Mouse (Mus musculus) left cerebral cortex, postnatal 4 days (tissue): Measurements from ENCODE around the gene Fam89a. TPM values are rescaled to one million over a fixed set of nuclear protein-coding genes. Genes with fewer than 3 reads are reported as not detected.

Experiments used
- DNase-seq: peaks from one replicate; pipeline ENCODE4 v3.0.0-alpha.2; 2022
- intact Hi-C: fragments of 180-260 bp; cut with DNase I; formaldehyde crosslinking; loops from one replicate; pipeline ENCODE4 v1.15.1; 2025
- total RNA-seq, 2 experiments: library from RNA; stranded (reverse); gene quantifications; 2 replicates each; pipeline ENCODE4 v1.2.3; 2021

Gene Fam89a
- total RNA-seq: under 1 TPM; 0.28 to 0.44 TPM

DNA sequence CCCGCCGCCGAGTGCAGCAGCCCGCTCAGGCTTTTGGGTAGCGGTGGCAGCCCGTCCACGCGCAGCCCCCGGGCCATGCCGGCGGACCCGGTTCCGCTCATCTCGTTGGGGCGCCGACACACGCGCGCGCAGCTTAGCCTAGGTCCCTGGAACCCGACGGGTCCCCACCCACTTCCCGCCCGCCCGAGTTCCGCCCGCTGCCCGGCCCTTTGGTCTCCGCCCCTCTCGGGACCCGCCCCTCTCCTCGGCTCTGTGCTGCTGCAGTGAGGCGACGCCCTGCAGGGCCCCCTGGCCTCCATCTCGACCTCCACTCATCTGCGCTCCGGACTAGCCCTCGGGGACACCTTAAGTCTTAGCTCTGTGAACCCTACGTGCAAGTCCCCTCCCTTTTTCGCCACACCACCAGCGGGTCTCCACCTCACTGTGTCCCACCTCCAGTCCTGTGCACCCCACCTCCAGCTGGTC, at the start of gene Fam89a:
Gene Fam89a, minus strand, starts transcription at position 124 of the 465 bp plus-strand sequence.
- intact Hi-C loops: no loop called here
- DNase-seq: peak; percentile 25

DNA sequence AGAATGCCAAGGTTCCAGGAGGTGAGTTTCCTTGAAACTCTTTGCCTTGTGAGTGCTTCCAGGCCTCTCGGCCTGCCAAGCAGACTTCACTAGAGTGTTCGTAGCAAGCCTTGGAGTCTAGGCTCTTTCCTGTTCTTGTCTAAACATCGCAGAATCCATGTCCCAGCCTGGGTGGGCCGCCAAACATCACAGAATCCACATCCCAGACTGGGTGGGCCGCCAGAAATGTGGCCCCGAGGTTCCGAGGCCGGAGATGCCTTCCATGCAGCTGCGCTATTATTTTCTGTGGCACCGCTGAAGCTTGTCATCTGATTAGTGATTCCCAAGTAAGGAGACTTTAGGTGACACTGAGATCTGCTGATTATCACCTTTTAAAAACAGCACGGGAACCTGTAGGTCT, 48.9 kb upstream of the Fam89a start:
- DNase-seq: no peak
- intact Hi-C loops: no loop called here

DNA sequence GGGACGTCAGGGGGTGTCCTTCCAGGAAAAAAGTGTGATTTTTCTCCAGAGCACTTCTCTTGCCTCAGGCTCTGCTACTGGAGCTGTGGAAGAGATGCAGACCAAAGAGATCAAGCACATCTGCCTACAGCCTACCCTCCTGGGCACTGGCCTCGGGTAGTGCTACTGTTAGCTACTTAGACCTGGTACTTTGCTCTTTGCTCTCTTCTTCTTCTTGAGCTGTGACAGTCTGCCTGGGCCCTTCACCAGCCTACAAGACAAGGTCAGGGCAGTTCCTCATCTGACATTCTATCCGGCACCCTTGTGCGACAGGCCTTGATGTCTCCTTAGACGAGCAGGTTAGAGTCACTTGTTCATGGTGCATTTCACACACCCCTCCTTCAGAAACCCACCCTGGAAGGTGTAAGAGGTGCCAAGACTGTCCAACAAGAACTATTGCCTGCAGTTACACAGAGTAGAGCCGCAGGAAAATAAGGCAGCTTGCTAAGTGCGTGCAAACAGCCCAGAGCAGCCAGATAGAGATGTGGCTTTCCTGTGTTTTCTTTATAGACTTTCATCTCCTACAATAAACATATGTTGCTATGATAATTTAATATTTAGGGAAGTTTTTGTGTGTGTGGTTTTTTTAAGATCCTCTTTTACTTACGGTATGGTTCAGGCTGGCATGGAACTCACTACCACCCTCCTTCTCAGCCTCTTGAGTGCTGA, 44.3 kb upstream of the Fam89a start:
- DNase-seq: no peak
- intact Hi-C loops: no loop called here

DNA sequence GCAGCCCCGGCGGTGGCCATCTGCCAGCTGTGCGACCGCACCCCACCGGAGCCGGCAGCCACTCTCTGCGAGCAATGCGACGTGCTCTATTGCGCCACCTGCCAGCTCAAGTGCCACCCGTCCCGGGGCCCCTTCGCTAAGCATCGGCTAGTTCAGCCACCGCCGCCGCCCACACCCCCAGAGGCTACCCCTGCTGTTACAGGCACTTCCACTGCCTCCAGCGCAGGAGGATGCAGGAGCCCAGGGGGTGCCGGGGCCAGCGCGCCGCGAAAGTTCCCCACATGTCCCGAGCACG, 42.8 kb upstream of the Fam89a start:
- peak; percentile 86 for DNase-seq
- intact Hi-C loops: no loop called here

DNA sequence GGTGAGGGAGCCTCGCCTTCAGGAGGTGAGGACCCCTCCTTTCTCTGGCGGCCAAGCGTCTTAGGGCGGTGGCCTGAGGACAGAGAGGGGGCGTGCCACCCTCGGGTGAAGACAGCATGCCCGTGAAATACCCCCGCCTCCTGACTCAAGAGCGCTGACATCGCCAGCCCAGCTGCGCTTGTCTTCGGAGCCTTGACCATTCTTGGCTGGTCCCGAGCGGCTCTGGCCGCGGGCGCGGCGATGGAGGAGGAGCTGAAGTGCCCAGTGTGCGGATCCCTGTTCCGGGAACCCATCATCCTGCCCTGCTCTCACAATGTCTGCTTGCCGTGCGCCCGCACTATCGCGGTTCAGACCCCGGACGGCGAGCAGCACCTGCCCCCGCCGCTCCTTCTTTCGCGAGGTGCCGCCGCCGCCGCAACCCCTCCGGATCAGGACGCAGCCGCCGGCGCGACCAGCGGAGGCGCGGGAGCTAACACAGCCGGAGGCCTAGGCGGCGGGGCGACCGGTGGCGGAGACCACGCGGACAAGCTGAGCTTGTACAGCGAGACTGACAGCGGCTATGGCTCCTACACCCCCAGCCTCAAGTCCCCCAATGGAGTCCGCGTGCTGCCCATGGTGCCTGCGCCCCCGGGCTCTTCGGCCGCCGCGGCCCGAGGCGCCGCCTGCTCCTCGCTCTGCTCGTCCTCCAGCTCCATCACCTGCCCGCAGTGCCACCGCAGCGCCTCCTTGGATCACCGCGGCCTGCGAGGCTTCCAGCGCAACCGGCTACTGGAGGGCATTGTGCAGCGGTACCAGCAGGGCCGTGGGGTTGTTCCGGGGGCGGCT, 42.2 kb upstream of the Fam89a start:
- DNase-seq: peak; percentile 54
- intact Hi-C loops: no loop called here

DNA sequence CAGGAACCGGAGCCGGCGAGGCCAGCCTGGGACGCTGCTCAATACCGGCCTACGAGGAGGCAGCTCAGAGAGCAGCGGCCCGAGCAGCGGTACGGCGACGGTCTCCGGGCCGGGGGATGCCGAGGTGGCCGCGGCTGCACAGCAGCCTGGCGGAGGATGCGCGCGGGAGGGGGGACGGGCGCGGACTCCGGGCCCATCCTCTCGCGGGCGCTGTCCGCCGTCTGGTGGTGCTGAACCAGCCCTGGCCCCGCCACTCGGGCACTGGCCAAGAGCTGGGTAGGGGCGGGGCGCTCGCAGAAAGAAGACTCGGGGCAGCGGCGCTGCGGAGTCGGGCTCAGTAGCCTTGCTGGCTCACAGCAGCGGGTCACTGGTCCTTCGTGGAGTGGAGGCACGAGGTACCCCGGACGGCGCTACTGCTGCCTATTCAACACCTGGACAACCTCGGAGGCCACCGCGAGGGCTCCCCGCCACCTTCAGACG, 41.6 kb upstream of the Fam89a start:
- intact Hi-C loops: no loop called here
- DNase-seq: peak; percentile 92

DNA sequence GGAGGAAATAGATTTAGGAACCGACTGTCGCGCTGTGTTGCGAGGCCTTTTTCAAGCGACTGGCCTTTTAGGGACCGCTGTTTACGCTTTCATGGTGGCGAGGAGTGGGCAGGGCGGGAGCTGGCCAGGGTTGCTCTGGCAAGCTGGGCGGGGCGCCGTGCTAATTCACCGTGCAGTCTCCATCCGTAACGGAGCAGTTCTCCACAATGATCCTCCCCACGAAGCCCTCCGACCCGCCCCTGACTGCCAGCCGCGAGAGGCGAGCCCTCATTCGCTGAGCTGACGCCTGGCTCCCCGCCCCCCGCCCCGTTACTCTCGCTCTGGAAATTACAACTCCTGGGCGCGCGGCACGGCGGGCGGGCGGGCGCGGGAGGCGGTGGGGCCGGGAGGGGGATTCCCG, 41.1 kb upstream of the Fam89a start, which contains the start of gene Trim67:
Gene Trim67, plus strand, starts transcription at position 385 of the 400 bp plus-strand sequence.
- DNase-seq: peak; percentile 96
- intact Hi-C loops: no loop called here

DNA sequence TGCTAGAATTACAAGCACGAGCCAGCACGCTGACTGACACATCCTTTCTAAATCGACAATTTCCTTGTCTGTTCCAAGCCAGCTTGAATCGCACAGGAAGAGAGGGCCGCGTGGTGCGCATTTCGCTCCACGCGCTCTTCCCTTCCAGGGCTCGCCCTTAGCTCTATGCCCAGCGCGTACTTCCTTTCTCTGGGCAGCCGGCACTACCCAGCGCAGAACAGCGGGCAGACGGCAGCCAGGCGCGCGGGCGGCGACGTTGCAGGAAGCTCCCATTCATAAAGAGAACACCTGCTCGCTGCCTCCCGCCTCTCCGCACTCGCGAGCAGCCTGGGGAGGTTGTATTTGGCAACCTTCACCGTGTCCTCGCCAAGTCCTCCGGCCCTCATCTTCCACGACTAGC, 40.6 kb upstream of the Fam89a start:
- intact Hi-C loops: no loop called here
- DNase-seq: peak; percentile 80

DNA sequence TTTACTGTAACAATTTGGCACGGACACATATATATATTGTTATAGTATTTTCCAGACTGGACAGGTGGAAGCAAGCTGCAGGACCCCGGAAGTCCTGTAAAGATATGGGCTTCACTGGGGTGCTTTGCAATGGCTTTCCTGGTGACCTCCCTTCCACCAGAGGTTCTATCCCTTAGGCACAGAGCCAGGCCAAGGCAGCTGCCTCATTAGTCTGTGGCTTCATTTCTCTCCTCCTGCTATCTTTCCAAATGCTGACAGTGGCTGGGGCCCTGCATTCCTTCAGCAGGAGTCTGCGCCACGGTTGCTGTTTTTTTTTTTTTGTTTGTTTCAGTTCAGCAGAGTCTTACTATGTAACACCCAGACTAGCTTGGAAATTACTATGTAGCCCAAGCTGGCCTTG, 40.1 kb upstream of the Fam89a start:
- intact Hi-C loops: no loop called here
- DNase-seq: peak; percentile 45

DNA sequence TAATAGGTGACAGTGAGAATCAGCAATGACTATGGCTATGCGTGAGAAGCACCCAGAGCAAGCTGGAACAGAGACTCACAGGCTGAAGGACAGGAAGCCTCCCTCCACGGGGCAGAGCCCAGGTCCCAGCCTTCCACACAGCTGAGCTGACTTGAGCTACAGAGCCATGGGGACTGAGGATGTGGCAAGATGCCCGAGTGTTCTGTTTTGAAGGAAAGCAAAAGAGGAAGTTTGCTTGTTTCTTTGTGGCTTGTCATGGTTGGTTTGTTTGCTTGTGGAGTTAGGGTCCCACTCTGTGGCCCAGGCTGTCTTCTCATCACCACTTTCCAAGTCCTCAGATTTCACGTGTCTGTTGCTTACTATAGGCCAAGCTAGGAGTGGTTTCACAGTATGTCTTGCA, 39.0 kb upstream of the Fam89a start:
- intact Hi-C loops: no loop called here
- no peak for DNase-seq

DNA sequence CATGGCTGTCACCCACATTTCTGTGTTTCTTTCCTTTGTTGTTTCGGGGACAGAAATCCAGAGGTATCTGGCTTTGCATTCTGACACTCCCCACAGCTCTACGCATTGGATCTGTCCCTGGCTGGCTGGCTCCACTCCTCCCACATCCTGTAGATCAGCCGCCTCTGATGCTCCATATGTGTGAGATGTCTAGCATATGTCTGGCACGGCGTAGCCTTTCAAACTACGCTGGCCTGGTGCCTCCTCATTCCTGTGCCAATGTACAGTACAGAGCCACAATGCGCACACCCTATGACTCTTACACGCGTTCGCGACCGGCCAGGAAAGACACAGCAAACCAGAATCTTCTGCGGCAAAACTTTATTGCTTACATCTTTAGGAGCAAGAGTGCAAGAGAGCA, 33.0 kb upstream of the Fam89a start:
- intact Hi-C loops: no loop called here
- peak; percentile 41 for DNase-seq

DNA sequence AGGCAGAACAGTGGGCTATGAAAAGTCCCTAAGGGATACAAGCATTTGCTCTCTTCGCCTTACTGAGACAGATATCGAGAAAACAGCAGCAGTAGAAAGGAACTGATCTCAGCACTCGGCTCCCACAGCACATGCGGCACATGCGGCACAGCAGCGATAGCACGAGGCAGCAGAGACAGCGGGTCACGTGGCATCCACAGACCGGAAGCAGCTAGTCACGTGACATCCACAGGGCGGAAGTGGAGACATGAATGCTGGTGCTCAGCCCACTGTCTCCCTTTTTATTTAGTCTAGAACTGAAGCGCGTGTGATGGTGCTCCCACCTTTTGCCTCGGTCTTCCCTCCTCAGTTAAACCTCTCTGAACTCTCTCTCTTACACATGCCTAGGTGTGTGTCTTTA, 31.6 kb upstream of the Fam89a start:
- intact Hi-C loops: no loop called here
- no peak for DNase-seq

DNA sequence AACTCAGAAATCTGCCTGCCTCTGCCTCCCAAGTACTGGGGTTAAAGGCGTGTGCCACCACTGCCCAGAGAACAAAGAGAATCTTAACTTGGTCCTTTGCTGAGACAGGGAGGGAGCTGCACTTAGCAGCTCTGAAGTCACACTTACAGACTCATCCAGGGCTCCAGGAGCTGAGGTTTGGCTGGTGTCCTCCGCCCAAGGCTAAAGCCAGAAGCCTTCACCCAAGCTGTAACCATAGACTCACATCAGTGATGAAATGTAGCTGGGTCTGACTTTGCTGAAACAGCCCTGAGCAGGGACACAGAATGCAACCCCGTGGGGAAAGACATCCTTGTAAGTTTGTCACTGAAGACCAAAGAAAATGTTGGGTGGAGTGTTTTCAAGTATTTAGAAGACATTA, 30.8 kb upstream of the Fam89a start:
- DNase-seq: no peak
- intact Hi-C loops: no loop called here

DNA sequence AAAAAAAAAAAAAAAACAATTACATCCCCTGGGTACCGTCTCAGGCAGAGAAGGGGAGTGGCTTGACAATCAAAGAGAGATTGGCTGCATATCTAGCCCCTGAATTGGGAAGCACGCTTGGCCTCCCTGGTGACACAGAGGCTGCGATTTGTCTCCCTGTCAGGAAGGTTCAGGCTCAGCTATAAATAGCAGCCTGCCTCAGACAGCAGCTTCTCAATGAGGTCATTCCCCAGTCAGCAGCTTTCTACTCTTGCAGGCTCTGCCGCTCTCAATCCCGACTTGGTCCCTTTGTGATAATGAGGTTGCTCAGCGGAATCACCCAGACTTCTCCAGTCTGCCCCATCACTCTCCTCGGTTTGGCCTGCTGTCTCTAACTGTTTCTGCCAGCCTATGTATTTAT, 28.6 kb upstream of the Fam89a start:
- intact Hi-C loops: no loop called here

DNA sequence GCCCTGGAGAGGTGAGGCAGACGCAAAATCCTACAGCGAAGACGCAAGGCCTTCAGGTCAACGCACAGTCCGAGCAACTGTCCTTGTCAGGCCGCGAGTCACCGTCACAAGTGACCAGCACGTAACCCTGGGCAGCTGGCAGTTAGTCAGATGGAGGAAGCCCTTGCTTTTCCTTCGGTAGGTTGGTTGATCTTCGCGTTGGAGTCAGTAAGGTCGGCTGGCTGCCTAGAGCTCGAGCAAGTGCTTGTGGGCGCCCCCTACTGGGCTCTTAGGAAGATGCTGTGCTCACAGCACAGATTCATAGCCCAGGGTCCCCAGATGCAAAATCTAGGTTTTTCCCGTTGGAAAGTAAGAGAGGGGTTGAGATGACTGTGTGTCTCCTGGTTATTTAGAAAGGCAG, 24.1 kb upstream of the Fam89a start:
- DNase-seq: peak; percentile 84

More for the DNA sequence above, 28.6 kb upstream of the Fam89a start:
- DNase-seq: peak; percentile 24

DNA sequence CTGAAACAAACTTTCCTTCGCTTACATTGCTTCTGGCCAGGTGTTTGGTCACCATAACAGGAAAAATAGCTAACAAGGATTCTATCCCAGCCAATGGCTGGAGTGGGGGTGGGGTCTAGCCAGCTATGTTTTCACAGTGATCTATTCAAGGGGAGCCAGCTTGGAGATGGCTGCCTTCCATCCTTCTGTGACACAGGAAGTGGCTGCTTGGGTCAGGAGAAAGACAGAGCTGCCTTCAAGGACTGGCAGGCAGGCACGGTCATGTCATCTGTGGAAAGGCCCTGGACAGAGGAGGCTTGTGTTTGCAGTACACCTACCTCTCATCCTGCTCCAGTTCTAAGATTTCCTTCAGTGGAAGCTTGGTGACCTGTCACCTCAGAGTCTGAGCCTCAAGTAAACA, 20.8 kb upstream of the Fam89a start:
- intact Hi-C loops: no loop called here
- no peak for DNase-seq

More for the DNA sequence above, 24.1 kb upstream of the Fam89a start:
- intact Hi-C loops: no loop called here

DNA sequence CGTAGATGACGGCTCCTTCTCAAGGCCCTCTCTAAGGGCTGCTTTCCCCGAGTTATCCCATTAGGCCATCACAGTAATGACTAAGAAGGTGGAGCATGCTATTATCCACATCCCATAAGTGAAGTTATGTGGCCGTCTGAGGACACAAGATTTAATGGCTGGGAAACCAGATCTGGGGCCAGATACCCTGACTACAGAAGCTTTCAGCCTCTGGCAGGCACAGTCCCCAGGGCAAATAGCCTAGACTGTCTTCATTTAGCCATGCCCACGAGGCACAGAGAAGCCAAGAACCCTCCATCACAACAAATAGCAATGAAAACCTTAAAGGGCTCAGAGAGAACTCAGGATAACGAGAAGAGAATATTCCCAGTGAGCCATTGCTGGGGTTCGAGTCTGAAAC, 11.4 kb upstream of the Fam89a start:
- intact Hi-C loops: no loop called here
- no peak for DNase-seq

DNA sequence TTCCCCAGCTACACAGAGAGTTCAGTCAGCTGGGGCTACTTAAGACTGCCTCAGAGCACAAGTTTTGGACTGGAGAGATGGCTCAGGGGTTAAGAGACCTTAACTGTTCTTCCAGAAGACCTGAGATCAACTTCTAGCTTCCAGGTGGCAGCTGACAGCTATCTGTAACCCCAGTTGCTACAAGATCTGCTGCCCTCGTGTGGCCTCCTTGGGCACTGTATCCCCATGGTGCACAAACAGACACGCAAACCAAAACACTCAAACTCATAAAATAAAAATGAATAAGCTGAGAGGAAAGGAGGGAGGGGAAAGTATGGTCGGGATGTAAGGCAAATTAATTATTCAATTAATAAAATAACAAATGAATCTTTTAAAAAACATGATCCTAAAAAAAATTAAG, 6.9 kb upstream of the Fam89a start:
- intact Hi-C loops: no loop called here
- DNase-seq: peak; percentile 56

DNA sequence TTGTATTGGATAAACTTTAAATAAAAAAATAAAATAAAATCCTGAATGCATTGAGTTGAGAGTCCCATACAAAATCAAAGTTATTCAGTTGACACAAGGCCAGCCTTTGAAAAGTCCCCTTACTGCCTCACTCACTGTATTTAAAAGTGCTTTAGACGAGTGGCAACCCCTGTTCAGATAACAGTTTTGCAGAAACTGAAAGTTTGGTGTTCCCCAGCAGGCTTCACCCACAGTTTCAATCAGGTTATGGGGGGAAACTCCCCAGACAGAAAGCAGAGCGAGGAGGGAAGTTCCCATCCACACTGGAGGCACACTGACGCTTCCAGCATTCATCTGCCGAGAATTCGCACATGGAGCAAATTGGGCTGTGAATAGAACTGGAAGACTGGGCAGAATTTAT, 5.0 kb upstream of the Fam89a start:
- no peak for DNase-seq
- intact Hi-C loops: no loop called here

DNA sequence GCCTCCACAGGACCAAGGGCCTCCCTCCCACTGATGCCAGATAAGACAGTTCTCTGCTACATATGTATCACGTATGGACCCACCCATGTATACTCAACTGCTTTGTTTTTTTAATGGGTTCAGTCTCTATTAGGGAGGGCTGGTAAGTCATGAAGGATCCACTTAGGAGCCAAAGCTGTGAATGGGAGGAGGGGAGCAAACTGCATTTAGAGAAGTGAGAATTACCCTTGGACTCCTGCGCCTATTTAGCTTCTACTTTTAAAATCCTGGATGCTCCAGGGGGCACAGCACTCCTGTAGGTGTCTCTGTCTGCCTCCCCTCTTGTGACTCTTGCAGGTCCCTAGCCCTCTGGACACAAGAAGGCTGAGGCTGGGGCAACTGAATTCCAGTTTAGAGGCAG, 4.5 kb upstream of the Fam89a start:
- no peak for DNase-seq
- intact Hi-C loops: no loop called here

DNA sequence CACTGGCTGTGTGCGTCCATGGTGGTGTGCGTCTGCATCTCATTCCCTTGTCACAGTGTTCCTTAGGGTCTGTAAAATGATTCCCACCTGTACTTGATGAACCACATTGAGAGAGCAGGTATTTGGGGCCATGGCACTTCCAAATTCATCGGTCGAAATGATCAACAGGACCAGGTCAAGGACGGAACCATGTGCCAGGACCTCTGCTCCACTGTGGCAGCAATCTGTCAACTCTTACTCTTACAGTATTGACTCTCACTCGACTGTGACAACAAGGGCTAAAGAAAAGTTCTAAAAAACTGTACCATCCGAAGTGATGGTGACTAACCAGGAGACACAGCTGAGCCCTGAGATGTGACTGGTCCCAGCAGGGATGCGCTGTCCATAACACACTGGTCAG, 3.8 kb upstream of the Fam89a start:
- no peak for DNase-seq
- intact Hi-C loops: no loop called here

DNA sequence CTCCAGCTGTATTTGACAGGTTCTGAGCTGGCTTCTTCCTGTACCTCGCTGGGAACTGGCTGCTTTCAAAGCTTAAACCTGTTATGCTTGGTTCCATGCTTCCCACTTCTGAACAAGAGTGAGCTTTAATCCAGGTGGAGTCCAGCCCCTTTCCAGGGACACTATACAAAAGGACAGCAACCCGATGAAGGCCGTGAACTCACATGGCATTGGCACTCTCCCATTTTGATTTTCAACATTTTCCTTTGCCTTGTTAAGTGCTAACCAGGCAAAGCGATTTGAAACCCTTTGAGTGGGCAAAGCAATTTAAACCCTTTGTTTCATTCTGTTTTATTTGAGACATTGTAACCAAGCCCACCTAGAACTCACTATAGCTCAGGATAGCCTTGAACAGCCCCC, 3.2 kb upstream of the Fam89a start:
- no peak for DNase-seq
- intact Hi-C loops: no loop called here
